Mouse (Mus musculus) liver (tissue): ENCODE results near the gene Hrh3.

Source experiments
- DNase-seq: peaks from one replicate; pipeline ENCODE4 v3.0.0-alpha.2; 2020; ENCODE audit warnings: mixed read lengths

The Hrh3 gene

DNA sequence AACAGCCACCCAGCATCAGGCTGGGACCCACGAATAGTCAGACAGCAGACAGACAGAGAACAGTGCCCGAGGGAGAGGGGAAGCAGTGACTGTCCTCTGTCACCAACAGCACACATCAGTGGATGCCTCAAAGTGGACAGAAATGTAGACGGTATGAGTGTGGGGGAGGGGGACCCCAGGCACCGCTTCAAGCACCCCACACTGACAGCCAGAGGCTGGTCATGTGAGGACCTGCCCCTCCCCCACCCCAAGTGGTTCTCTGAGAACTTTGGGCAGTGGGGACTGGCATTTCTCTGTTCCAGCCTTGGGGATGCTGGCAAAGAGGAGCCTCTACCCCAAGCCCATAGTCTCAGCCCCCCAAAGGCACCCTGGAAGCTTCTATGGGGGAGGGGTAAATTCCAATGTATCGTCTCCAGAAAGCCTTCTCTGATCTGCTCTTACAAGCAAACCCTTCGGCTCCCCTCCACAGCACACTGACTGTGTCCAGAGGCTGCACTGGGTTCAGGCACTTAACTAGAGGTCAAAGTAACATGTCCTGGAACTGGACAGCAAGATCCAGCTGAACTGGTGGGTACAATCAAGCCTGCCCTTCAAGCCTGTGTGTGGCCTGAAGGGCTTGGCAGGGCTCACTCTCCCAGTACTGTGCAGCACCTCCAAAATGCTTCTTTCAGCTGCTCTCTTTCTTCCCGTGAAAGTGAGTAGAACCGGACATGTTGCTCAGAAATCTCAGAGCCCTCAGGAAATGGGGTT is 1.3 kb upstream of the Hrh3 start:
- DNase-seq: no peak

DNA sequence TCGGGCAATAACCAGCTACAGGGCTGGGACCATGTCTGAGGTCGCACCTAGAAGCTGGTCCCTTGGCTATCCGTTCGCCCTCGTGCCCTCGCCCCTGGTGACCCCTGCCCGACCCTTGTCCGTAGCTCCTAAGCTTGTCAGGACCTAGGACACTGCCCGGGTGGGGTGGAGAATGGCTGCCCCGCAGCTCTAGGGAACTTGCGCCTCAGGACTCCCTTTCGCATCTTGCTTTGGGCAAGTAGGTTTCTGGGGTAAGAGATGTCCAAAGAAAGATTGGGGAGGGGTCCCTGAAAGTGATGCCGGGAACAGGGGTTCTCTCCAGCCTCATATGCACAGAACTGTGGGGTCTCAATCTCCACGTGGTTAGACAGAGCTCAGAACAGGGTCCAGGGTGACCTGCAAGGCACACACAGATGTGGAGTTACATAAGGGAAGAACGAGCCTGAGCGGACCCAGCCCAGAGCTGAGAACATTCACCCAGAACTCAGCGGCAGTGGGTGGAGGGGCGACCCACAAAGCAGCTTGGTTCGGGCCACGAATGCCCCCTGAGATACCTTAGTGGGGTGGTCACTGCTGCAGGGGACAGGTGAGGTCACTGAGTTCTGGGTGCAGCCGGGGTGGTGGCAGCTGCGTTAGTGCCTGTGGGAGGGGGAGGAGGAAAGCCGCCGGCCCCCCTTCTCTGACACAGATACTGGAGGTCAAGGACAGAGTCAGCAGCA is 530 bp upstream of the Hrh3 start:
- DNase-seq: no peak

DNA sequence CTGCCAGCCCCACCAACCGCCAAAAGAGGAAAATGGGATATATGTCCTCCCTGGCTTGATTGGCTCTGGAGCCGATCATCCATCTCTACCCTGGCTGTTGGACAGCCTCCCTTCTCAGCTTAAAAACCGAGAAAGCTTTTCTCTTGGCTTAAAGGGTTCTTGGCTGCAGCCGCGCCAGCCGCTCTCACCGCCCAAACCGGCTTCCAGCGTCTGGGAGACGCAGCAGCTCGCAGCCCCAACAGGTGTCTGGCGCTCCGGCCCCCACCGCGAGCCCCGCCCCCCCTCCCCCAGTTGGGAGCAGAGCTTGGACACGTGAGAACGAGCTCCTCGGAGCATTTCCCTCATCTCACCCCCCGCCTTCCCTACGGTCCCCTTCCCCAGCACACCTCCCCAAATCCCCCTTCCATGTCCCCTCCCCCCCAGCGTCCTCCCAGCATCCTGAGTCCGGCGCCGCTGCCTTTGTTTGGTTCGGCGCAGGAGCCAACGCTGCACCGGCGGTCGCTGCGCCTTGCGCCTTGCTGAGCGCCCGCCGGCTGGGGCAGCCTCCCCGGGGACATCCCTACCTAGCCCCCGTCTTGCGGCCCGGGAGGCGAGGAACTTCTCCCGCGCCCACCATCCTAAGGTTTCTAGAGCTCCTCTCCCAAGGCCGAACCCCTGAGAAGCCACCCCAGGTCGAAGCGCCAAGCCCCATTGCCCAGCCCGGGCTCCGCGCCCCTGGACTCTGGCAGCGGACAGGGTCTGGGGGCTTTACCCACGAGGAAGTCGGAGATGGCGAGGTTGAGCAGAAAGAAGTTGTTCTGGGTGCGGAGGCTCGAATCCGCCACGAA is 924 bp downstream of the Hrh3 start:
- no peak for DNase-seq

DNA sequence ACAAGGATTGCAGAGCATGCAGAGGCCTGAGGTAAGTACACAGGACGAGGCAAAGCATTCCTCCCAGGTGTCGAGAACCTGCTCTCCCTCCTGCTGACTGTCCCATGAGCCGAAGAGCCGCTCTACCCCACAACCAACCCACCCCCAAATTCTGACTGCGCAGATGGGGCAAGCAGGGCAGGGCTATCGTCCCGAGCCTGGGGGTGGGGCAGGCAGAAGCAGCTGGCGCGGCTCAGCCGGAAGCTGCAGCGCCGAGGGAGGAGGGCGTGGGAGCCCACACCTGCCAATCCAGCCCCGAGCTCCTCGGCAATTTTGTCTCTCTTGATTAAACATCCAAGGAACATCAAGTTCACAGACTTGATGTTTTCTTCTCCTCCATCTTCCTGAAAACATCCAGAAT is 4.8 kb downstream of the Hrh3 start:
- no peak for DNase-seq

DNA sequence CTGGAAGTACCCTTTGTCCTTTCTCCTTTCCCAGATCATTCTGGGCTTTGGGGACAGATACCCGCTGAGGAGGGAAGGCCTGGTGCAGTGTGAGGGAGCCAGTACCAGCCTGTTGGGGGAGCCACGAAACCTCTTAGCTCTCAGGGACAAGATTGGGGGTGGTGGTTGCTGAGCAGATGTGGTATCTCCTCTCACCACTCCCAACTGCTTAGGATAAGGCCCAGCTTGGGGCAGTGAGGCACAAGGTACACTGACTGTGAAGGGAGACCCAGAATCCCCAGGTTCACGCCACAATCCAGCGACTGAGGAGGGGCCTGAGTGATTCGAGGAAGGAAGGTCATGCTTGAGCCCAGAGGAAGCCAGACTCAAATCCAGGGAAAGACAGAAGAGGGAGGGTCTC is 6.1 kb downstream of the Hrh3 start:
- peak; percentile 27 for DNase-seq

DNA sequence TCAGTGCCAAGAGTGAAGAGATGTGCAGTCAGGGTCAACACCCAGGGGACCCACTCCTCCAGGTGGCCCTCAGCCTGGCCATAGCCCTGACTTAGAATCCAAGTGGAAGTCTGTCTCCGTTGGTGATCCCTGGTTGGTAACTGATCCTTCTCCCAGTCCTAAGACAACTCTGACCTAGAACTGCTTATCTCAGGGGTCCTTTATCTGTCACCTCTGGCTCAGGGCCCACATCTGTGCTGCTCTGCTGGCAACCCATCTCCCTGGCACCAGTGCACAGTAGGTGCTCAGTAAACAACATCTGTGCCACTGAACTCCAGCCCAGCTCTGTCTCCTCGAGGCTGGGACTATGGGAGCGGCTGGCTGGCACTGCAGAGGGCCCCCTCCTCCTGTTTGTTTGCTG is 6.7 kb downstream of the Hrh3 start:
- no peak for DNase-seq

DNA sequence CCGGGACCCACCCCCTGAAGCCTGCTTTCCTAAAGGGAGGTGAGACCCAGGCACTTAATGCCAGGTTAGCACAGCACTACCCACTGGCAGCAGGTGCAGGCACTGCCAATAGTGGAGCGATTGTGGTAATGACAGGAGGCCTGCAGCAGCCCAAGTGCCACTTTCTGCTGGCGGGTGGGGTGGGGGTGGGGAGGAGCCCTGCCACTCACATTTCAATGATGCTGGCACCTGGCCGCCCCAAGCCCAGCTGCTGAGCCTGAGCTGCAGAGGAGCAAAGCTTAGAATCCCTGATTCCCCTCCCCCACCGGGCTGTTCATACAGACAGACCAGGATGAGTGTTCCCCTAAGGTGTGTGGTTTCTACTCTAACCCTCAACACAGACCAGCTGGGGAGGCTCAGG is 8.6 kb downstream of the Hrh3 start:
- no peak for DNase-seq

DNA sequence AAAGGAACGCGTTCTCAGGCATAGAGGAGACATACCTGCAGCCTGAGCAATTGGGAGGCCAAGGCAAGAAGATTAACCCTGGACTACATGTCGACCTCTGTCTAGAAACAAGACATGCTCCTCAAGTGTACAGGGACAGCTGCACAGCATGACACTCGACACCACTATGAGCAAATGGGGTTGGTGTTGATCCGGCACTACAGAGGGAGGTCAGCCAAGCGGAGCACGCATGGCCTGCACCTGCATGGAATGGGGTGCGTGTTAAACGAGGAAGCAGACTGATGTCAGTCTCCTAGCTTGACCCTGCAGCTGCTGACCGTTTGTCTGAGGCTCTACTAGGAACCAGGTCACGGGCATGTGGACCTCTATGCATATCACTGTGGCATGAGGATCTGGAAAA is 14.0 kb downstream of the Hrh3 start:
- DNase-seq: no peak

DNA sequence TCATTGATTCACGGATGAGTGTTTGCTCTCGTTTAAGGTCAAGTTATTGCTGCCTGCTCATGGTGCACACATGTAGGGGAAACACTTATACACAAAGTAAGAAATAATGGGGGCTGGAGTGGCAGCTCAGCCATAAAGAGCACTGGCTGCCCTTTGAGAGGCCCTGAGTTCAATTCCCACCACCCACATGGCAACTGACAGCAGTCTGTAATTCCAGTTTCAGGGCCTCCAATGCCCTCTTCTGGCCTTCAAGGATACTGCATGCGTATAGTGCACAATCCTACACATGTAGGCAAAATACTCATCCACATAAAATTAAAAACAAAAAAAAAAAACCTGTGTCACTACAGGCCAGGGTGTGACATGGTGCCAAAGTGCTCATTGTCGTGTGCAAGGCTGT is 16.8 kb downstream of the Hrh3 start:
- no peak for DNase-seq

DNA sequence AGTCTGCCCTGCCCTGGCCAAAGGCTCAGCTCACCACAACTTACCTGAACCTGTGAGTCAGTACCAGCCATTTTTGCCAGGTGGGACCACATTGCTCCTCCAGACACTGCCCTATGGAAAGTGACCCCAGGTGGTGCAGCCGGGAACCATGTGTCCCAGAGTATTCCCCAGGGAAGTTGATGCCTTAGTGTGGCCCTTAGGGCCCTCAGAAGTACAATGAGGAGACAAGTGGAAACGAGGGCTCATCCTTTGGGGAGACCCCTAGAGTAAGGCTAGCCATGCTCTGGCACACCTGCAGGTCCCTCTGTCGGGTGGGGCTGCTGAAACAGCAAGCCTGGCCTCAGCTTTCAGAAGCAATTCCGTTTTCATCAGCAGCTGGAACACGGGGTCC is 17.7 kb downstream of the Hrh3 start:
- DNase-seq: no peak

DNA sequence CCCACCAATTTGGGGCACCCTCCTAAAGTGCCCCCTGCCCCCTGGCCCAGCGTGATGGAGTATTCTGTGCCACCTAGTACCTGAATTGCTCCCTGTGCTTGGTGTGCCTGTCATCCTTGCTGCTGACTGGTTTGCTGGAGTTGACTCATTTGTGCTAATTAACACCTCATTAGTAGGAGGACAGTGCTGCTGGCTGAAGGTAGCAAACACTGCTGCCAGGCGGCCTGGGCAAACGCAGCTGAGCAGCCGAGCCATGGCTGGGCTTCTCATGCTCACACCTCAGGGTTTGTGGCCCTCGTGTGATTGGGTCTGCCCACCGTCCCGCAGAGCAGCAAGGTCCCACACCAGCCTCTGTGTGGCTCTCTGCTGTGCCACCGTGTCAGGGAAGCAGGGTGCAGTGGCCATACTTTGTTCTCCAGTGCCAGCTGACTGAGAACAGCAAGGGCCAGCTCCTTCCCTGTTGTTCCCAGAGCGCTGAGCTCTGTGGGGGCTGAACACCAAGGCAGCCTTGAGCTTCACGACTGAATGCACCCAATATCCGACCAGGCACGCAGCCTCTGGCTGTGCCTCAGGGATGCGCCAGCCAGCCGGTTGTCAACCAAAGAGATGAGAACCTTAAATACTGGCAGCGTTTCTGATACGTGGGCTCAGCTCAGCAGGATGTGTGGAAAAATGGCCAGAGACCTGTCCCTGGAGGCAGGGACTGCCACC is 18.2 kb downstream of the Hrh3 start:
- no peak for DNase-seq

DNA sequence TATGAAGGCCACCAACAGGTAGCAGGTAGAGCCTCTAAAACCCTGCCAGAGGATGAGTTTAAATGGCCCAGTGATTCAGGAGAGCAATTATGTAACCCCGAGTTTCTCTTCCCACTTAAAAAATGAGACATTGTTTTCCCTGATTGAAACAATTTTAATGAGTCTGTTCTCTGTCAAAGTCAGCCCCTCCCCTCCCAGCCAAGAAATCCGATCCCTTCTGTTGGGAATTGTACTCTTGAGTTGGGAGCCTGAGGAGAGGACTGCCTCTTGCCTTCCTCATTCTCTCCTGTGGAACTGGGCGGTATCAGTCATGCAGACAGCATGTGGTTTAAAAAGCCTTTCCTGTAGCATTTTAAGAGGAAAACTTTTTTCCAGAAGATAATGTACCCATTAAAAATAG is 19.7 kb downstream of the Hrh3 start:
- DNase-seq: no peak

DNA sequence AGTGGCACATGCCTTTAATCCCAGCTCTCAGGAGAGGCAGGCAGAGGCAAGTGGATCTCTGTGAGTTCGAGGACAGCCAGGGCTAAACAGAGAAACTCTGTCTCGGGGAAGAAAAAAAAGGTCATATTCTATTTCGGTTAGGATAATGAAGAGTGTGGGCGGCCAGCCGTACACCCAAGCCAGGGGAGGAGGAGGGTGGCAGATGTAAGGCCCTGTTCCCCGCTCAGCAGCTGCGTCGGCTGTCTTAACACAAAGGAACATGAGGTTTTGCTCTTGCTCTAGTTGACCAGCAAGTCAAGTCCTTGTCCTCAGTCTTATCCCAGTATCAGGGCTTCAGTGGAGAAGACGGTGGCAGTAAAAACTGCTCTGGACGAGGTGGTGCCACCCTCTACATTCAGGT is 21.2 kb downstream of the Hrh3 start:
- DNase-seq: no peak

DNA sequence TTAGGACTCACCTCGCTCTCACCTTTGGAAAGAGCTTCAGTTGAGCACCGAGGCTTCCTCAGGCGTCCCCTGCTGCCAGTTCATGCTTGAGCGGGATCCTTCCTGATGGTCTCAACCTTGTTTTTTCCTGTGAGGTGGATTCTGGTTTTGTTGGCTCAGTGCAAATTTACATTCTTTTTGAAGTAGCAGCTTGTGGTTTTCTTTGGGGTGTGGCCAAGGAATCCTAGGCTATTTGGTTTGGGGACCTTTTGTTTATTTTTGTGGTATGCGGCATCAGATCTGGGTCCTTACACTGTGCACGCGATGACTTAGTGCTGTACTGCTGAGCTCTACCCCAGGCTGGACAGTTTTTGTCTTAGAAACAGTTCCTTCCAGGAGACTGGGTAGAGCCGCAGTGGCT is 23.6 kb downstream of the Hrh3 start:
- DNase-seq: no peak

DNA sequence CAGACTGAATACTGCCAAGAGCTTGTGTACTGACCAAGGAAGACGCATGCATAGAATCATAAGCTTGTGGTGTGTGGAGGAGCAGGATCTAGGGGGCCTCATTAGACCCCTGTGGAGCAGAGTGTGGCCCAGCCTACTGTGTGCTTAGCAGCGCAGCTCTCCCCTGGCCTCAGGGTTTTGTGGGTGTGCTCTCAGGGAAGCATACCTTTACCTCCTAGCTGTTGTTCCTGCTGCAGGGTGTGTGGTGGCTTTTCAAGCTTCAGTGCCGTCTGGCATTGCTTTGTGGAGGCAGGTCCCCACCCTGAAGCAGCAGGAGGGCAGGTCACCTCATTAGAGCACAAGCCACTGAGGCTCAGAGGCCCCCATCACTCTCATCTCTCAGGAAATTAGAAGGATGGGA is 26.7 kb downstream of the Hrh3 start:
- no peak for DNase-seq

DNA sequence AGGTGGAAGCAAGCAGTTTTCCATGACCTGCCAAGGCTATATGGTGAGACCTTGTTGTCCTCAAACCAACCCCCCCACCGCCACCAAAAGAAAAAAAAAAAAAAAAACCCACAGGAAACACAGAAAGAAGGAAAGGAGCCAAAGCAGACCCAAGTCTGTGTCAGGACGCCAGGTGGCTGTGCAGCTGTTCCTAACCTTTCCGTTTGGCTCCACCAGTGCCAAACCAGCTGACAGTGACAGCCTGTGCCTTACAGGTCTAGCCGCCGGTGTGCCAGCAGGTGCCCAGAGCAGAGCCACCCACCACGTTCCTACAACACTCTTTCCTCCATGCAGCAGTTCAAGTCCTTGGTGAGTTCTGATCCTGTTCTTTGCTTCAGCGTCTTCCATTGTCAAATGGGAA is 31.4 kb downstream of the Hrh3 start:
- no peak for DNase-seq

DNA sequence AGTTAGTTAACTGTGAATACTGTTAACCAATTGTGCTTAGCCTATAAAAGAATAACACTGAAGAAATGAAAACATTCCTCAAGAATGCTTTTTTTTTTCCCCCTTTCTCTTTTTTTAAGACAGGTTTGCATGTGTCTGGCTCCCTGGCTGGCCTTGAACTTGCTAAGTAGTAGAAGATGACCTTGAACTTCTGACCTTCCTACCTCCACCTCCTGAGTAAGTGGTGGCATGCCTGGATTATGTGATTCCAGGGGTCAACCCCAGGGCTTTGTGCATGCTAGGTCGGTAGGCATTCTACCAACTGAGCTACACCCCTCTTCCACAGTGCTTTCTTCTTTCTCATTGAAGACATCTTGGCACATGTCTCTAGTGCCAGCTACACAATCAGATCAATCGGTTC is 32.6 kb downstream of the Hrh3 start:
- DNase-seq: no peak

DNA sequence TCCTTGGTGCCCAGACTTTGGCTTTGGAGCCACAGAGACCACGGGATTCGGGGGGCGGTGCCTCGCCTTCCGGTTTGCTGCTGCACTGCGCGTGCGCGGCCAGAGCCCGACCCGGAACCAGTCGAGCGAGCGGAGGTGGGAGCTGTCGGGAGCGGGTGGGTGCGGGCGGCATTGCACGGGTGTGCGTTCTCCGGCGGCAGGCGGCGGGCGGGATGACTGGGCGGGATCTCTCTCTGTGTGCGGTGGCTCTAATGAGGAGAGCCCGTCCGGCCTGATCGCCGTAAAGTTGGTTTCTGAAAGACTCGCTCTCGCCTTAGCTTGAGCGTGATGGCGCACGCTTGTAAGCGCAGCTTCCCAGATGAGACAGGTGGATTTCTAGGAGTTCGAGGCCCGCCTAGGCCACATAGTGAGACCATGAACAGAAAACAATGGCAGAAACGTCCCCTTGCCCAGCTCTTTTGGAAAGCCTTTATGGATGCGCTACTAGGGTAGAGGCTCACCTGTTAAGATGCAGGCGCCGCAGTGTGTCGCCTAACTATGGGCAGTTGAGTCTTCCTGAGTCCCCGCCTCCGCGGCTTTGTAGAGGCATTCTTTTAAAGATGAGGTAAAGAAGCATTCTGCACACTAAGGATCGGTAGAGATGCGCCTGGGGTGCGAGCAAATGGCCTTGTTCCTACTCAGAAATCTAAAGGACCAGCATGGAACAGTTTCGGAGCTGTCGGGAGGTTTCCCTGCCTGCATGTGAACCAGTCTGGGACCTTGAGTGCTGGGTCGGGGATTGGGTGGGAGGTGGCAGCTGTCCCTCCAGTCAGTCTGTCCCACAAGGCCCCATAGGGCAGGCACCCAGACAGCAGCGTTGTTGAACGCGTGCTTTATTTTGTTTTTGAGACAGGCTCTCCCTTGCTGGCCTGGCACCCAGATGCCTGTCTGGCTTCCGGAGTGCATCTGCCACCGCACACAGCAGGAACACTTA is 33.5 kb downstream of the Hrh3 start, which contains the start of gene Mtg2:
Gene Mtg2 (plus strand): TSS at position 108 of the 973 bp plus-strand sequence.
- DNase-seq: peak; percentile 94

DNA sequence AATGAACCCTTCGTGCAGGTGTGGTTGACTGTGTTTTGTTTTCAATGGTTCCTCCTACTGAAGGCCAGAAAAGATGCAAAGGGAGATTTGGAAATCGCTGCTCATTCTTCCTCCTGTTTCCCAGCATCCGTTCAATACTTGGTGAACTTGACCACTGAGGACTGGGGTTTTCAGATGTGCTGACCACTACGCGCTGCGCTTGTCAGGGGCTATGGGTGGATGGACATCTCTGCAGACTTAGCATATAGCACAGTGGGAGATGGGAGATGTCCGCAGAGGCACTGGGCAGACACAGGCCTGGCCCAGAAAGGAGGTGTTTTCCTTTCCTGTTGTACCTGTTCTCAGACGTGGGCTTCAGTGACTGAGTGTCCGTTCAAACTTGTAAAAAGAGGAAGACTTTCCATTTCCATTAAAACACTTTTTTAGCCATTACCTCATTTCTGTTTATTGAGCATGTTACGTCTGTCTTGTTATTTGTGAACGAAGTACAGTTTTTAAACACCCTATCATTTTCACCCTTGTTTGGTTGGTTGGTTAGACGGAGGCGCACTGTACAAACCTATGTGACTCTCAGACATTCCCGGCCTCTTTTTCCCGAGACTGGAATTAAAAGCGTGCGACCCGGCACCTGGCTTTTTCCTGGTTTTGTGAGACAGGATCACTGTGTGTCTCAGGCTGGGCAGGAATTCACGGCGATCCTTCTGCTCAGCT is 34.4 kb downstream of the Hrh3 start:
- no peak for DNase-seq

DNA sequence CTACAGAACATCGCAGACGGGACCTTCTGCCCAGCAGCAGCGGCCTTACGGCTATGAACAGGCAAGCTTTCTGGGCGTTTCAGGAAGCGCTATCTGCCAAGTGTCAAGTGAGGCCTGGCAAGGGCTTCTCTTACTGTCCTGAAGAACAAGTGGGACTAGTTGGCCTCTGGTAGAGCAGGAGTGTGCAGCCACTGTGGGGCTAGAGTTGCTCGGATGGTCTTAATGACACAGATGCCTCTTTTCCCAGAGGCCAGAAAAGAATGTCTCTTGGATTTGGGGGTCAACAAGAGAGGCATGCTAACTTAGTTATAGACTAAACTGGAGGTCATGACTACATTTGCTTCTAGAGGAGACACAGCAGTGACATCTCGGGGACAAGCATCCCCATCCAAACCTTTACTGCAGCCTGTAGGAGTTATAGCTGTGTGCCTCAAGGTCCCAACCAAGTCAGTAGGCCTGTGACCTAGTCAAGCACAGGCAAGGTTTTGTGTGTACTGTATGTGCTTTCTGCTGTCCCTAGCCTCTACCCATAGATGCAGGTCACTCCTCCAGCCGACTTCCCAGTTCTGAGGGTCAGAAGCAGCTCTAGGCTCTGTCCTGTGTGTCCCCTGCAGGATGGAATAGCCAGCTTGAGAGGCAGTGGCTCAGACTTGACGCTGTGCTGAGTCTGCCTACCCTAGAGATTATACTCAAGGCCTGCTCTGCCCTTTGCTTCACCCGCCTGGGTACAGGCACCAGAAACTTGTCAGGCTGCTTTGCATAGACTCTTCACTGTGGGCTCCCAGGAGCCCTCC is 40.8 kb downstream of the Hrh3 start:
- DNase-seq: no peak
